Mouse (Mus musculus) liver, embryonic 16.5 days (tissue): ENCODE results near the gene Fbxo11. TPM values are rescaled to one million over a fixed set of nuclear protein-coding genes. Genes with fewer than 3 reads are reported as not detected.

Experiments used
- ATAC-seq: fragments of 200-750 bp; cut with Nextera tagmentation; 2 replicates; pipeline ENCODE4 v1.8.0; 2017; ENCODE audit warnings: low read depth, mild to moderate bottlenecking, moderate number of reproducible peaks, moderate library complexity
- H3K27ac ChIP-seq: fragments of 300-500 bp; sonication (generic); 2 replicates; pipeline ENCODE4 v1.5.1; 2014; ENCODE audit warnings: mild to moderate bottlenecking, low read length
- H3K27me3 ChIP-seq: fragments of 300-500 bp; sonication (generic); 2 replicates; pipeline ENCODE4 v1.6.1; 2014; ENCODE audit warnings: low read depth, low read length, mixed read lengths; ENCODE audit not compliant: control insufficient read depth, insufficient read depth
- H3K36me3 ChIP-seq: fragments of 300-500 bp; sonication (generic); 2 replicates; pipeline ENCODE4 v1.6.1; 2014; ENCODE audit warnings: mild to moderate bottlenecking; ENCODE audit not compliant: control insufficient read depth, insufficient read depth
- H3K4me1 ChIP-seq: fragments of 300-500 bp; sonication (generic); 2 replicates; pipeline ENCODE4 v1.6.1; 2014; ENCODE audit warnings: low read depth, low read length, mixed read lengths; ENCODE audit not compliant: control insufficient read depth
- H3K4me2 ChIP-seq: fragments of 300-500 bp; sonication (generic); 2 replicates; pipeline ENCODE4 v1.6.1; 2014; ENCODE audit warnings: low read depth, low read length, mixed read lengths
- H3K4me3 ChIP-seq: fragments of 300-500 bp; sonication (generic); 2 replicates; pipeline ENCODE4 v1.5.1; 2014; ENCODE audit warnings: low read depth, mild to moderate bottlenecking, low read length
- H3K9ac ChIP-seq: fragments of 300-500 bp; sonication (generic); 2 replicates; pipeline ENCODE4 v1.6.1; 2014; ENCODE audit warnings: low read depth, low read length
- H3K9me3 ChIP-seq: fragments of 300-500 bp; sonication (generic); replicated peaks from 2 replicates; pipeline ENCODE4 v1.6.1; 2016; ENCODE audit warnings: low read length; ENCODE audit not compliant: control insufficient read depth
- WGBS: fragments of 180-500 bp; shearing (Covaris S2); extraction: QIAGEN DNeasy Blood & Tissue Kit; methylation state at CpG from one replicate; pipeline ENCODE4 v1.1.7; 2014; ENCODE audit not compliant: insufficient replicate concordance; 5-methylcytosine and 5-hydroxymethylcytosine counted together
- polyA plus RNA-seq: library from polyadenylated mRNA; unstranded; fragments of >200 nt; fragmentation: Nextera tagmentation; extraction: Ambion mirVana; gene quantifications from 2 replicates; pipeline ENCODE4 v1.2.1, GENCODE M21; 2015

Gene Fbxo11
- polyA plus RNA-seq, 1 experiment from 2014 or later: 2.6 TPM

DNA sequence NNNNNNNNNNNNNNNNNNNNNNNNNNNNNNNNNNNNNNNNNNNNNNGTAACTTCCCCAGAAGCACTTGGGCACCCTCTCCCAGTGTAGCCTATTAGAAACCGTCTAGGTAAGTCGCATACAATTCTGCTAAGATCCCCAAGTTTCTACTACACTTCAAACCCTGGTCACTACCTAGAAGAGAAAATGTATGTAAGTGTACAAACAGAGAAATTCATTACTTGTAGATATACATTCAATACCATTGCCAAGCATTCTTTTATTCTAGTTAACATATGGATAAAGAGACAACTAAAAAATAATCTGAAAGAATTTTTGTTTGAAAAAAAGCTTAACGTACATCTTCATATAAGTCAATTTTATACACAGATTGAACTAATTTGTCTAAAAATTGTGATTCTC is 3.1 kb downstream of the Fbxo11 start:
- Histone ChIP-seq H3K36me3 (no peaks in the 10 kb centered on the region), H3K27ac (no peak overlapping the region), H3K27me3 (no peaks in the 10 kb centered on the region), H3K9me3 (no peaks in the 10 kb centered on the region), H3K4me3 (no peak overlapping the region), H3K4me2 (no peak overlapping the region), H3K4me1 (peaks cover 22% of the 10 kb centered on the region), H3K9ac (no peak overlapping the region)
- WGBS: 81% methylated on average over 3 of the region's 3 CpGs
- ATAC-seq: no peak

DNA sequence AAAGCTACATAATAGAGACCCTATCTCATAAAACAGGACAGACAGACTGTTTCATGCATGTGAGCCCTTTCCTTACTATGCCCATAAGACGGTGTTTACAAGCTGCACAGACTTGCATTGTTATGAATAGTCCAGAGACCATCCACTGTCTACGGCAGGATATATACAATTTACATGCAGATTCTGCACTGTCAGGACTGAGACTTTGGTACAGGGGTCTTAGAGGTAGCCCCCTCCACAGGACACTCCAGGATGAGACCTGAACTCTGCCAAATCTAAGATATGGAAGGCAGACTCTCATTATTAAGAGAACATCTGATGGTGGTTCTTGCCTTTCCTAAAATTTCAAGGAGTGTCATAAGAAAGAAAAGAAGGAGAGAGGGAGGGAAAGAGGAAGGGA is 6.8 kb downstream of the Fbxo11 start:
- H3K36me3 ChIP-seq: no peaks in the 10 kb centered on the region
- no peak for ATAC-seq
- H3K4me3 ChIP-seq: no peak overlapping the region
- peak overlapping the region; percentile 26; the same call in 1 of the 2 replicates for H3K4me2 ChIP-seq
- H3K4me1 ChIP-seq: peaks cover 15% of the 10 kb centered on the region
- H3K9ac ChIP-seq: no peak overlapping the region
- no peaks in the 10 kb centered on the region for H3K9me3 ChIP-seq
- H3K27me3 ChIP-seq: no peaks in the 10 kb centered on the region
- H3K27ac ChIP-seq: no peak overlapping the region; the same call in 1 of the 2 replicates
- WGBS: 40% methylated on average over 2 of the region's 2 CpGs

DNA sequence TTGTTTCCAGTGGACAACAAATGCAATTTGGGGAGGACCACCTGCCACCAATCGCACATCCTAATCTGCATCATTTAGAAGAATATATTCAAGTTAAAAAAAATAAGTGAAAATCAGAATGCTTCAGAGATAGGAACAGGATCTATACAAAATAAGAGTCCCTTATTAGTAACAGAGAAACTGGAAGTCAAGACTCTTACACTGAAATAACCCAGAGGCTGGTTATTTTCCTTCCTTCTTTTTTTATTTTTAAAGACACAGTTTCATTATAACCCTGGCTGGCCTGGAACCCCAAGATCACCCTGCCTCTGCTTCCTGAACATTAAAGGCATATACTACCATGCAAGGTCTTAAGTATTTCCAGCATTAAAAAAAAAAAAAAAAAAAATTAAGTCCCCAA is 7.2 kb downstream of the Fbxo11 start:
- Histone ChIP-seq H3K4me1 (peaks cover 11% of the 10 kb centered on the region), H3K27me3 (no peaks in the 10 kb centered on the region), H3K4me3 (no peak overlapping the region), H3K27ac (no peak overlapping the region), H3K36me3 (no peaks in the 10 kb centered on the region), H3K9me3 (no peaks in the 10 kb centered on the region), H3K4me2 (peak overlapping the region; percentile 26; the same call in 1 of the 2 replicates), H3K9ac (no peak overlapping the region)
- WGBS: 47% methylated on average over 1 of the region's 1 CpGs
- ATAC-seq: no peak

DNA sequence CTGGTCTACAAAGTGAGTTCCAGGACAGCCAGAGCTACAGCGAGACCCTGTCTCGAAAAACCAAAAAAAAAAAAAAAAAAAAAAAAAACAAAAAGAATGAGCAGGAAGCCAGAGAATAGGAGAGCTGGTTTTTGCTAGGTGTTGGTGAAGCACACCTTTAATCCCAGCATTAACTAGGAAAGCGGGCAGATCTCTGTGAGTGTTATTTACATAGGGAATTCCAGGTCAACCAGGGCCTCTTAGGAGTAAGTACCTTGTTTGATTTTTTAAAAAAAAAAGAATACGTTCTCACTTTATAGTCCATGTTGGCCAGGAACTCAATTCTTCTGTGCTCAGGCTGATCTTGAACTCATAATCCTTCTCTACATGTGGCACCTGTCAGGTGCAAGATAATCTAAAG is 13.4 kb downstream of the Fbxo11 start:
- Histone ChIP-seq H3K4me3 (no peak overlapping the region), H3K27me3 (no peaks in the 10 kb centered on the region), H3K4me2 (no peak overlapping the region), H3K9me3 (no peaks in the 10 kb centered on the region), H3K9ac (no peak overlapping the region), H3K36me3 (no peaks in the 10 kb centered on the region), H3K4me1 (peaks cover 8% of the 10 kb centered on the region), H3K27ac (no peak overlapping the region)
- 72% methylated on average over 4 of the region's 4 CpGs for WGBS
- no peak for ATAC-seq

DNA sequence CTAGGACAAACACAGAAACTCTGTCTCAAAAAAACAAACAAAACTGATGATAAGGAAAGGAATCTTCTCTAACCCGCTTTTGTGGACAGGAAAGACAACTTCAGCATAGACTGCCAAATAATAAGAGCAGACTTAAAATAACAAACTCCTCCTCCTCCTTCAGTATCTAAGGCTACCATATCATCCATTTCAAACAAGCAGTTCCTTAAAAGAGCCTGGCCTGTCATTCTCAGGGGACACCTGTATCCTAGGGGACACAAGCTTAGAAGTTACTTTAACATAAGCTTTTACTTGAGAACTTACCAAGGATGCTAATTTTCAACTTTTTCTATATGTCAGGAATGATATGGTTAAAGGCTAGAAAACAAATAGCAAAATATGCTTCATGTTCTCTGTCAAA is 14.2 kb downstream of the Fbxo11 start:
- Histone ChIP-seq H3K27ac (no peak overlapping the region), H3K27me3 (no peaks in the 10 kb centered on the region), H3K36me3 (no peaks in the 10 kb centered on the region), H3K4me2 (no peak overlapping the region), H3K4me3 (no peak overlapping the region), H3K9me3 (no peaks in the 10 kb centered on the region), H3K4me1 (peaks cover 7% of the 10 kb centered on the region), H3K9ac (no peak overlapping the region)
- no peak for ATAC-seq
- WGBS: 34% methylated on average over 1 of the region's 1 CpGs

DNA sequence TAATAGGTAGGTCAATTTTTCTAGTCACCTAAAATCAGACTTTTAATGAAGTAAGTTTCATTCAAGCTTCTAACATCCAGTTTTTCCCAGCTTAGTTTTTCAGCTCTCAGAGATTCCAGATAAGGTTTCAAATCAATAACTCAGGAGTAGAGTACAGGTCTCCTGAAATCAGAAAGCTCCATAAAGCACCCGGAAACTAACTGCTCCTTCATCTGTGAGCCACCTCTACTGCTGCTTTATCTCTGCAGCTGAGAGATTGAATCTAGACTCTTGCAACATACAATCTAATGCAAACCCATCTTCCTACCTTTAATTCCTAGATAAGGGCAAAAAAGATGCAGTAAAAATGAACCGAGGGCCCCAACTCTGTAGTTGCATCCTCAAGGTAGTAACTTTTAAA is 14.8 kb downstream of the Fbxo11 start:
- Histone ChIP-seq H3K4me1 (peaks cover 6% of the 10 kb centered on the region), H3K27me3 (no peaks in the 10 kb centered on the region), H3K4me2 (no peak overlapping the region), H3K27ac (no peak overlapping the region), H3K36me3 (no peaks in the 10 kb centered on the region), H3K9ac (no peak overlapping the region), H3K4me3 (no peak overlapping the region), H3K9me3 (no peaks in the 10 kb centered on the region)
- no peak for ATAC-seq
- WGBS: 64% methylated on average over 2 of the region's 2 CpGs

DNA sequence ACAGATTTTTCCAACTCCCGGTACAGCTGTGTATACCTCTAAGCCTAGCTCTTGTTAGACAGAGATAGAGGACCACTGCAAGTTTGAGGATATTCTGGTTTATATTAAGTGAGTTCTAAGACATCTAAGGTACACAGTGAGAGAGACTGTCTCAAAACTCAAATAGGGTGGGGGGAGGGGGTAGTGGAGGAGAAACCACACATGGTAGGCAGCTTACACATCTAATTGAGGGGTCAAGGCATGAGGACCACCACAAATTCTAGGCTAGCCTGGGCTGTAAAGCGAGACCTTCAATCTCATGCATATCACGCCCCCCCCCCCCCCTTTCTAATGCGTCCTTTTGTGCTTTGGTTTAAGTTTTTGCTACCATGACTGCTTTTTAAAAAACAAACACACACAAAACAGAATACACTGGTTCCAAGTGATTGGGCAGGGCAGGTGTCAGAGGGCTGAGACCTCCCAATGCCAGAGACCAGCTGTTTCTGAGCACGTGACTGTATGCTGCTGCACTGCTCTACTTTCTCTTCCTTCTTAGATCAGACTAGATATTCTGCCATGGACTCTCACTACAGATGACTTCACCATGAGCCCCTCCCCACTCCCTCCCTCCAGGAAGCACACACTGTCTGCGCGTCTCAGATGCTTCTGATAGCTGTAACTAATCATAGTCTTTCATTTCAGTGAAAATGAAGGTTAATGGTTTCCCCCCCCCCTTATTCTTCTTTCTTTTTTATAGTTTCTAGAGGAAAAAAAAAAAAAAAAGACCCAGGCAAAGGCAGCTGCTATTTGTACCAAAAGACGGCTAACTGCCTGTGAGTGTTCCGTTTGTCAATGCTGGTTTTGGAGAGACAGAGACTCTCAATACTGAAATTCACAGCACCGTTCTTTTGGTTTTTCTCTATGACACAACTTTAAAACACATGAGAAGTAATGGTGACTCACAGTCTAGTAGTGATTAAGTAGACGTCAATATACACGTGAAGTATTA is 22.7 kb downstream of the Fbxo11 start:
- H3K36me3 ChIP-seq: no peaks in the 10 kb centered on the region
- no peak overlapping the region for H3K27ac ChIP-seq
- H3K9me3 ChIP-seq: no peaks in the 10 kb centered on the region
- no peak overlapping the region for H3K4me3 ChIP-seq
- WGBS: 37% methylated on average over 12 of the region's 12 CpGs
- H3K27me3 ChIP-seq: no peaks in the 10 kb centered on the region
- peak; percentile 74 for ATAC-seq
- peaks cover 8% of the 10 kb centered on the region for H3K4me1 ChIP-seq
- H3K4me2 ChIP-seq: peak overlapping the region; percentile 32; the same call in 1 of the 2 replicates
- H3K9ac ChIP-seq: no peak overlapping the region

DNA sequence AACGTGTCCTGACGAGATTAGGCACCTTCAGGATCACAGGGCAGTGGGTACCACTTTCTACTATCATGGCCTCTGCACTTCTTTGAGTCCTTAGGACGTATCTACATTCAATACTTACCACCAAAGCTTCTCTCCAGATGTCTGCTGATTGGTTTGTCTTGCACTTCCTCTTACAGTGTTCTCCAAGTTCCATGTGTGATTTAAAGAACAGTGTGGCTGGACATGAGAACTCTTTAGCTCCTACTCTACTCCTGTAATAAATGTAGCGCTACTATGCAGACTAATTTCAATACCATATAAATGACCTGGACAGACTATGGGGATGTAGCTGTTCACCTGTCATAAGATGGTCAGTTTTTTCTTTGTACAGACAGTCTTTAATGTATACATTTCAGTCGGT is 24.3 kb downstream of the Fbxo11 start:
- Histone ChIP-seq H3K4me3 (no peak overlapping the region), H3K9me3 (no peaks in the 10 kb centered on the region), H3K27me3 (no peaks in the 10 kb centered on the region), H3K9ac (no peak overlapping the region), H3K36me3 (no peaks in the 10 kb centered on the region), H3K27ac (no peak overlapping the region), H3K4me1 (peaks cover 8% of the 10 kb centered on the region), H3K4me2 (no peak overlapping the region)
- 64% methylated on average over 5 of the region's 5 CpGs for WGBS
- ATAC-seq: no peak

DNA sequence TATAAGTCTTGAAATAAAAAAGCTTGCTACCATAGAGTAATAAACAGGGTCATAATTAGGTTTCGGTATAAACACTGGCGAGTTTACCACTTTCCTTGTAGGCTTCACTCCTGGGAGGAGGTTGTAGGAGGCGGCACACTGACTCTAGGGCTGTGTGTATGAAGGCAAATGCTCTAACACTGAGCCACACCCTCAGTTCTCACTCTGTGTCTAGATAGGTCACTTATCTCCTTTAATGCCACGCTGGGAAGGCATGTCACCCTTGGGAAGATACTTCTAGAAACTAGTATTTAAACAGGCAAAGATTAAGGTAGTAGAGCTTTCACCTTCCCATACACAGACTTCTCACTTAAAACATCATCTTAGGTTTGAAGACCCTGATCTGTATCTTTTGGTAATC is 30.7 kb downstream of the Fbxo11 start:
- H3K4me2 ChIP-seq: peak overlapping the region; percentile 28
- 34% methylated on average over 4 of the region's 4 CpGs for WGBS
- H3K4me3 ChIP-seq: no peak overlapping the region
- H3K9ac ChIP-seq: no peak overlapping the region
- peaks cover 35% of the 10 kb centered on the region for H3K4me1 ChIP-seq
- ATAC-seq: peak; percentile 90
- no peaks in the 10 kb centered on the region for H3K36me3 ChIP-seq
- no peaks in the 10 kb centered on the region for H3K27me3 ChIP-seq
- H3K27ac ChIP-seq: peak overlapping the region; percentile 50; the same call in 1 of the 2 replicates
- H3K9me3 ChIP-seq: no peaks in the 10 kb centered on the region
